ENCODE assay signal across 21 mouse cellular contexts in the genomic region with DNA sequence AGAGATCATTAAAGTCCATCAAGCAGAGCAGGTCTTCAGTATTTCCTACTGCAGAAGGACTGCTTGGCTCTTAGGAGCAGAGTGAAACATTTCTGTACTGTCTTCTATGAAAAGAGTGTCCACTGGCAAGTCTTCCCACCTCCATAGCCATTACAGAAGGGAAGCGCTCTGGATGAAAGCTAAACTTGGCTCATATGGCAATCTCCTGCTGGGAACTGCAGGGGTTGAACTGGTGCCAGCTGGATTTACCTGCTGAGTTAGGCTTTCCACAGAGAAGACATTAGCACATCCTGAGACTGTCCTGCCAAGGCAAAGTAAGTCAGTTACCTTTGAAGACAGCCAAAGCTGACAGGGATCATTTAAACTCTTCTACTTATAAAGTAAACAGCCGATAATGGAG. TPM values are rescaled to one million over a fixed set of nuclear protein-coding genes. Genes with fewer than 3 reads are reported as not detected.
DNase-seq lines count a peak whose midpoint lies in the region; ATAC-seq and TF ChIP-seq lines count a peak whose summit lies in the region.
"Had no signal": no experiment of that assay in that cellular context is flagged by ENCODE, and none has a peak within 500 bp of the region (broad histone marks: within the 10 kb centered on the region; RNA-seq: fewer than 3 reads in every experiment).

No protein-coding gene starts in this region.

- no peak for TF ChIP-seq POLR2A in brain, embryonic 14.5 days (IDR thresholded peaks at IDR 0.05; ENCODE audit: borderline replicate concordance, extremely low read depth, insufficient read depth, insufficient read length, poor library complexity, severe bottlenecking)

- H3K27ac ChIP-seq in forebrain, postnatal 0 days (ENCODE audit: low read depth, low read length): no peak overlapping the region
- no peak overlapping the region for H3K27ac ChIP-seq in forebrain, embryonic 12.5 days
- H3K27ac ChIP-seq: embryonic facial prominence, embryonic 12.5 days; heart, embryonic 10.5 days; midbrain, embryonic 10.5 days; neural tube, embryonic 13.5 days; stomach, postnatal 0 days had no signal

- no peak overlapping the region for H3K4me3 ChIP-seq in forebrain, postnatal 0 days (ENCODE audit: low read depth, low read length)
- no peak overlapping the region for H3K4me3 ChIP-seq in forebrain, embryonic 12.5 days (replicated peaks)
- H3K4me3 ChIP-seq: embryonic facial prominence, embryonic 12.5 days; heart, embryonic 10.5 days; midbrain, embryonic 10.5 days; neural tube, embryonic 13.5 days had no signal

- no peaks in the 10 kb centered on the region for H3K9me3 ChIP-seq in forebrain, postnatal 0 days (ENCODE audit: low read length)
- no peaks in the 10 kb centered on the region for H3K9me3 ChIP-seq in forebrain, embryonic 12.5 days
- H3K9me3 ChIP-seq: embryonic facial prominence, embryonic 12.5 days; heart, embryonic 10.5 days; midbrain, embryonic 10.5 days; neural tube, embryonic 13.5 days had no signal

- 47% methylated on average over 2 of the region's 2 CpGs for WGBS in forebrain, postnatal 0 days
- WGBS in forebrain, embryonic 12.5 days: 68% methylated on average over 2 of the region's 2 CpGs

- peaks cover 7% of the 10 kb centered on the region for H3K4me1 ChIP-seq in forebrain, postnatal 0 days (ENCODE audit: insufficient read depth)
- H3K4me1 ChIP-seq in forebrain, embryonic 12.5 days: peaks cover 12% of the 10 kb centered on the region; the same call in 1 of the 2 replicates
- H3K4me1 ChIP-seq: embryonic facial prominence, embryonic 12.5 days; heart, embryonic 10.5 days had no signal

- H3K27me3 ChIP-seq in forebrain, postnatal 0 days (ENCODE audit: insufficient read depth, low read length): no peaks in the 10 kb centered on the region
- no peaks in the 10 kb centered on the region for H3K27me3 ChIP-seq in forebrain, embryonic 12.5 days
- H3K27me3 ChIP-seq: embryonic facial prominence, embryonic 12.5 days had no signal

- DNase-seq in forebrain, postnatal 0 days: peak; percentile 34
- DNase-seq in ES-CJ7 (ENCODE audit: low read depth, low spot score): peak; percentile 36
- peak; percentile 61 for DNase-seq in brain, embryonic 14.5 days (ENCODE audit: low read depth)
- DNase-seq in cerebellum, adult 9-11 months: peak; percentile 60
- DNase-seq in layer of hippocampus, adult 9-11 months: no peak
- DNase-seq in thymus, postnatal 25 days: no peak
- DNase-seq: heart, postnatal 10 days; kidney, adult 8-10 months; kidney, postnatal 4 days; liver; lung, adult 18-20 months; lung, postnatal 36 days; right cerebral cortex, postnatal 25 days; thymus, postnatal 4 days had no signal

- H3K4me2 ChIP-seq in forebrain, postnatal 0 days (ENCODE audit: low read depth): no peak overlapping the region
- H3K4me2 ChIP-seq in forebrain, embryonic 12.5 days: no peak overlapping the region
- H3K4me2 ChIP-seq: embryonic facial prominence, embryonic 12.5 days; neural tube, embryonic 13.5 days had no signal

- ATAC-seq in forebrain, postnatal 0 days: no peak
- no peak for ATAC-seq in forebrain, embryonic 12.5 days (ENCODE audit: low FRiP score)
- ATAC-seq in CD4-positive, CD25-positive, alpha-beta regulatory T cell, adult 4 months: no peak

- H3K9ac ChIP-seq in forebrain, postnatal 0 days: no peak overlapping the region
- no peak overlapping the region for H3K9ac ChIP-seq in forebrain, embryonic 12.5 days
- H3K9ac ChIP-seq: embryonic facial prominence, embryonic 12.5 days; neural tube, embryonic 13.5 days had no signal

- no peaks in the 10 kb centered on the region for H3K36me3 ChIP-seq in forebrain, postnatal 0 days (ENCODE audit: insufficient read depth)
- H3K36me3 ChIP-seq in forebrain, embryonic 12.5 days (replicated peaks): no peaks in the 10 kb centered on the region
- H3K36me3 ChIP-seq: embryonic facial prominence, embryonic 12.5 days; heart, embryonic 10.5 days; midbrain, embryonic 10.5 days; neural tube, embryonic 13.5 days had no signal

- no peak for TF ChIP-seq CTCF in forebrain, postnatal 0 days (IDR thresholded peaks at IDR 0.05; ENCODE audit: low read depth)
- no peak for TF ChIP-seq CTCF in brain, embryonic 14.5 days (IDR thresholded peaks at IDR 0.05; ENCODE audit: borderline replicate concordance, extremely low read depth, insufficient read depth, insufficient read length)

RNA-seq across cellular contexts. Expression of gene Epha5, which starts 8.8 kb away (rescaled TPM):
- total RNA-seq in forebrain, postnatal 0 days (2014; rRNA removed): 88.7 and 103 TPM in 2 replicates
- 41.7 and 81.9 TPM in 2 replicates for polyA plus RNA-seq in forebrain, postnatal 0 days (2015; fragmentation: Nextera tagmentation; extraction: Ambion mirVana)
- polyA plus RNA-seq in forebrain, embryonic 12.5 days (2016; fragmentation: Nextera tagmentation; extraction: Ambion mirVana): 61.2 and 68.4 TPM in 2 replicates
- 45.0 and 47.9 TPM in 2 replicates for polyA plus RNA-seq in brain, embryonic 14.5 days (2012; rRNA removed)
- not detected for polyA plus RNA-seq in CD4-positive, CD25-positive, alpha-beta regulatory T cell, adult 4 months (2017; shearing (Covaris generic))

Comparison
In these comparisons a context has a peak if more than half of its experiments do, and no peak if none do; other contexts are left out.
1. DNase-seq: peak in forebrain, postnatal 0 days (single experiment), ES-CJ7 (single experiment), brain, embryonic 14.5 days (single experiment) and cerebellum, adult 9-11 months (single experiment); none in layer of hippocampus, adult 9-11 months (single experiment) and thymus, postnatal 25 days (single experiment).
2. RNA of gene Epha5, which starts 8.8 kb away (polyA plus RNA-seq): 41.7 to 81.9 TPM in forebrain, postnatal 0 days, 61.2 to 68.4 TPM in forebrain, embryonic 12.5 days and 45.0 to 47.9 TPM in brain, embryonic 14.5 days; not detected in CD4-positive, CD25-positive, alpha-beta regulatory T cell, adult 4 months; every median in the first group is over 10 times any median in the second.